Mouse (Mus musculus) CH12.LX (cell line): ENCODE measurements at regions not wholly inside any gene's neighbourhood (a gene's known extent, or its start where the extent isn't known, plus 50 kb on each side); places are given as distances from the start of the nearest gene placed in this dataset.
A peak's percentile ranks its signal among the peaks of the same experiment; 100 is the strongest.

ENCODE experiments used
- DNase-seq: peaks from one replicate; pipeline ENCODE4 v3.0.0-alpha.2; 2013; ENCODE audit errors: extremely low read depth
- H3K27ac ChIP-seq: 2 replicates; pipeline ENCODE4 v1.5.1; 2012; ENCODE audit warnings: low read depth, mild to moderate bottlenecking, control low read depth, moderate library complexity; ENCODE audit not compliant: insufficient read depth
- H3K27me3 ChIP-seq: replicated peaks from 2 replicates; pipeline ENCODE3; 2012; ENCODE audit warnings: inconsistent platforms
- H3K36me3 ChIP-seq, 2 experiments: replicated peaks in 1 of 2; 2 replicates each; pipeline versions ENCODE3 to v1.6.1; 2012; ENCODE audit warnings: inconsistent platforms in 1 of 2, low read length in 1 of 2, mild to moderate bottlenecking in 1 of 2, mixed read lengths in 1 of 2, moderate library complexity in 1 of 2; ENCODE audit not compliant: control insufficient read depth in 1 of 2, insufficient read depth in 1 of 2
- H3K4me1 ChIP-seq, 2 experiments: 2 replicates each; pipeline ENCODE4 v1.6.1; 2012; ENCODE audit warnings: inconsistent platforms in 1 of 2, moderate library complexity in 1 of 2; ENCODE audit not compliant: insufficient read depth in 2 of 2, control insufficient read depth in 1 of 2
- H3K4me2 ChIP-seq: 2 replicates; pipeline ENCODE4 v1.6.1; 2012; ENCODE audit warnings: low read depth, mild to moderate bottlenecking, control low read depth; ENCODE audit not compliant: poor library complexity, insufficient read depth, severe bottlenecking
- H3K4me3 ChIP-seq, 3 experiments: fragments of 150-350 bp in 1 of 3; sonication (generic) in 1 of 3; replicated peaks in 1 of 3; 2 replicates each; pipeline versions ENCODE3 to v1.5.1; 2011 to 2012; ENCODE audit warnings: low read depth in 2 of 3, low read length in 2 of 3, mild to moderate bottlenecking in 2 of 3, moderate library complexity in 2 of 3, control low read depth in 1 of 3, improper control_type of control experiment in 1 of 3, inconsistent platforms in 1 of 3, mixed read lengths in 1 of 3; ENCODE audit not compliant: poor library complexity in 1 of 3
- H3K79me2 ChIP-seq: replicated peaks from 2 replicates; pipeline ENCODE4 v1.6.1; 2012; ENCODE audit warnings: mild to moderate bottlenecking, moderate library complexity; ENCODE audit not compliant: control insufficient read depth, poor library complexity, insufficient read depth, severe bottlenecking; ENCODE audit errors: extremely low read depth
- H3K9ac ChIP-seq: 2 replicates; pipeline ENCODE4 v1.6.1; 2012; ENCODE audit warnings: low read depth, mild to moderate bottlenecking, control low read depth, moderate library complexity; ENCODE audit not compliant: insufficient read depth
- H3K9me3 ChIP-seq: replicated peaks from 2 replicates; pipeline ENCODE3; 2012; ENCODE audit warnings: low read length, inconsistent platforms, mixed read lengths
- BHLHE40 ChIP-seq: IDR thresholded peaks from 2 replicates; pipeline ENCODE4 v1.6.1; 2011; ENCODE audit warnings: mild to moderate bottlenecking, low read depth, low read length, improper control_type of control experiment
- CTCF ChIP-seq, 2 experiments: IDR thresholded peaks in 1 of 2; conservative IDR thresholded peaks in 1 of 2; 2 replicates each; pipeline ENCODE4 v1.5.1; 2011 to 2012; ENCODE audit warnings: low read depth in 2 of 2, low read length in 2 of 2, improper control_type of control experiment in 1 of 2, inconsistent platforms in 1 of 2, mild to moderate bottlenecking in 1 of 2, moderate library complexity in 1 of 2
- GABPA ChIP-seq: IDR thresholded peaks from 2 replicates; pipeline ENCODE4 v1.6.1; 2012; ENCODE audit warnings: low read depth, low read length, improper control_type of control experiment, inconsistent platforms; ENCODE audit not compliant: insufficient replicate concordance
- HCFC1 ChIP-seq: IDR thresholded peaks from 2 replicates; pipeline ENCODE4 v1.6.1; 2012; ENCODE audit warnings: low read depth, mild to moderate bottlenecking, inconsistent platforms, low read length, improper control_type of control experiment
- MAX ChIP-seq: IDR thresholded peaks from 2 replicates; pipeline ENCODE4 v1.6.1; 2011; ENCODE audit warnings: low read length, improper control_type of control experiment
- MEF2A ChIP-seq: IDR thresholded peaks from 2 replicates; pipeline ENCODE4 v1.6.1; 2014; ENCODE audit warnings: low read depth, mild to moderate bottlenecking, inconsistent platforms, low read length, improper control_type of control experiment, borderline replicate concordance
- MYC ChIP-seq: IDR thresholded peaks from 2 replicates; pipeline ENCODE4 v1.6.1; 2011; ENCODE audit warnings: low read depth, mild to moderate bottlenecking, improper control_type of control experiment, low read length
- NRF1 ChIP-seq: IDR thresholded peaks from 2 replicates; pipeline ENCODE4 v1.6.1; 2014; ENCODE audit warnings: low read depth, mild to moderate bottlenecking, inconsistent platforms, low read length, improper control_type of control experiment, moderate library complexity
- PAX5 ChIP-seq: IDR thresholded peaks from 2 replicates; pipeline ENCODE4 v1.6.1; 2012; ENCODE audit warnings: low read length, inconsistent platforms, mixed read lengths
- POLR2AphosphoS2 ChIP-seq: IDR thresholded peaks from 2 replicates; pipeline ENCODE4 v1.6.1; 2011; ENCODE audit warnings: low read depth, low read length, improper control_type of control experiment
- RAD21 ChIP-seq: IDR thresholded peaks from 2 replicates; pipeline ENCODE4 v1.6.1; 2011; ENCODE audit warnings: low read depth, mild to moderate bottlenecking, low read length, improper control_type of control experiment, moderate library complexity
- RCOR1 ChIP-seq: conservative IDR thresholded peaks from 2 replicates; pipeline ENCODE4 v1.6.1; 2012; ENCODE audit warnings: low read depth, mild to moderate bottlenecking, inconsistent platforms, low read length, improper control_type of control experiment
- SIN3A ChIP-seq: IDR thresholded peaks from 2 replicates; pipeline ENCODE4 v1.6.1; 2012; ENCODE audit warnings: low read length, improper control_type of control experiment, inconsistent platforms
- SMC3 ChIP-seq: IDR thresholded peaks from 2 replicates; pipeline ENCODE4 v1.6.1; 2011; ENCODE audit warnings: low read depth, low read length, improper control_type of control experiment
- TCF12 ChIP-seq: IDR thresholded peaks from 2 replicates; pipeline ENCODE4 v1.6.1; 2014; ENCODE audit warnings: low read depth, mild to moderate bottlenecking, inconsistent platforms, low read length, improper control_type of control experiment
- dilution Hi-C: fragments of 300-500 bp; cut with MboI; formaldehyde crosslinking; loops from 2 replicates; pipeline ENCODE4 v1.14.3; 2020; ENCODE audit warnings: low sequenced_read_pairs; ENCODE audit not compliant: extremely low pct_unique_long_range_greater_than_20kb, extremely low pct_ligation_motif_present
- in situ Hi-C: fragments of 300-500 bp; cut with MboI; formaldehyde crosslinking; loops from 3 replicates; pipeline ENCODE4 v1.14.3; 2019; ENCODE audit warnings: low sequenced_read_pairs, low pct_ligation_motif_present, low pct_unique_long_range_greater_than_20kb, mixed read lengths

GRCm38 (mm10) chr19:24621610-24622220, 52.1 kb upstream of the Tmem252 start:
- dilution Hi-C loops, result no loop called here
- Histone ChIP-seq H3K27me3 (no peaks in the 10 kb centered on the region), H3K4me1 (no peaks in the 10 kb centered on the region), H3K79me2 (no peaks in the 10 kb centered on the region), H3K9ac (no peak overlapping the region), H3K4me2 (no peak overlapping the region), H3K27ac (no peak overlapping the region), H3K9me3 (no peaks in the 10 kb centered on the region), H3K4me3 (no peak overlapping the region), H3K36me3 (no peaks in the 10 kb centered on the region)
- peak; percentile 75 for DNase-seq
- no peak for TF ChIP-seq RCOR1
- TF ChIP-seq SMC3, result peak; percentile 80
- TF ChIP-seq GABPA, result no peak
- TF ChIP-seq MAX, result no peak
- TF ChIP-seq POLR2AphosphoS2, result no peak
- TF ChIP-seq PAX5, result no peak
- no peak for TF ChIP-seq MEF2A
- TF ChIP-seq TCF12, result no peak
- peak; percentile 62 for TF ChIP-seq RAD21
- peak; percentile 90 for TF ChIP-seq BHLHE40
- no peak for TF ChIP-seq NRF1
- no peak for TF ChIP-seq HCFC1
- peak; percentile 53 to 86 for TF ChIP-seq CTCF (conservative IDR thresholded peaks at IDR 0.05 in 1 of 2, IDR thresholded peaks at IDR 0.05 in 1 of 2; ENCODE audit: low read depth in 2 of 2, low read length in 2 of 2)
- TF ChIP-seq MYC, result 0 out of 2 replicates have a peak, but pooled peaks have one; percentile 24
- in situ Hi-C loops, result loop anchor here (5.0 kb wide), 1 partner anchor 251 kb away; no protein-coding TSS in a partner anchor

GRCm38 (mm10) chr19:24615762-24616310, 58.0 kb upstream of the Tmem252 start:
- H3K4me2 ChIP-seq, result no peak overlapping the region
- DNase-seq, result peak; percentile 29
- H3K4me3 ChIP-seq, result no peak overlapping the region
- TF ChIP-seq SMC3, result no peak
- TF ChIP-seq NRF1, result no peak
- TF ChIP-seq SIN3A, result no peak
- no peak for TF ChIP-seq BHLHE40
- no peak for TF ChIP-seq RCOR1
- no peak for TF ChIP-seq CTCF (conservative IDR thresholded peaks at IDR 0.05 in 1 of 2, IDR thresholded peaks at IDR 0.05 in 1 of 2; ENCODE audit: low read depth in 2 of 2, low read length in 2 of 2)
- H3K4me1 ChIP-seq, result peaks cover 6 to 18% of the 10 kb centered on the region in 2 experiments
- H3K79me2 ChIP-seq, result no peaks in the 10 kb centered on the region
- dilution Hi-C loops, result no loop called here
- H3K9ac ChIP-seq, result no peak overlapping the region
- in situ Hi-C loops, result loop anchor here (10.0 kb wide), 1 partner anchor 311 kb away; no protein-coding TSS in a partner anchor
- no peak overlapping the region for H3K27ac ChIP-seq
- no peaks in the 10 kb centered on the region for H3K36me3 ChIP-seq
- no peaks in the 10 kb centered on the region for H3K9me3 ChIP-seq
- H3K27me3 ChIP-seq, result no peaks in the 10 kb centered on the region
